Mouse (Mus musculus) mesoderm, embryonic 11.5 days (tissue): Measurements from ENCODE around the gene Gnaz.
"Not testable (repeated sequence)": the region's sequence is repeated elsewhere in the genome, so short reads cannot be mapped to it uniquely, and the experiment has no call there.

Experiments
- DNase-seq: peaks from one replicate; pipeline ENCODE4 v3.0.0-alpha.2; 2012; ENCODE audit warnings: low read depth, low spot score

Gene Gnaz

DNA sequence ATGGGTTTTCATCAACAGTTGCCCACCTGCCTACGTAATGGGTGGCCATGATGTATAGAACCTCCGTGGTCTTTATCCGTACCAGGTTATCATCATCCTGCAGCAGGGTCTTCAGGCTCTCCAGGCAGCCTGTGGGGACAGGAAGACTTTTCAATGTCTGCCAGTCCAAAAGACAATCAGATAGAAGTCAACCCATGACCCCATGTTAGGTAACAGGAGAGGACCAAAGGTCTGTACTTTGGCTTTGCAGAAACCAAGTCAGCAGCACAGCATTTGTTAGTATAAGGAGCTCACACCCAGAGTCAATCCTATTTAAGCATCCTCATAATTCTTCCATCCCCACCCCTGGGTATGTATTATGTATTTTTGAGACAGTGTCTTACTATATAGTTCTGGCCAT is 62.7 kb downstream of the Gnaz start:
- no peak for DNase-seq

GRCm38 (mm10) chr10:75030234-75030633 is 63.3 kb downstream of the Gnaz start:
- DNase-seq: no peak

DNA sequence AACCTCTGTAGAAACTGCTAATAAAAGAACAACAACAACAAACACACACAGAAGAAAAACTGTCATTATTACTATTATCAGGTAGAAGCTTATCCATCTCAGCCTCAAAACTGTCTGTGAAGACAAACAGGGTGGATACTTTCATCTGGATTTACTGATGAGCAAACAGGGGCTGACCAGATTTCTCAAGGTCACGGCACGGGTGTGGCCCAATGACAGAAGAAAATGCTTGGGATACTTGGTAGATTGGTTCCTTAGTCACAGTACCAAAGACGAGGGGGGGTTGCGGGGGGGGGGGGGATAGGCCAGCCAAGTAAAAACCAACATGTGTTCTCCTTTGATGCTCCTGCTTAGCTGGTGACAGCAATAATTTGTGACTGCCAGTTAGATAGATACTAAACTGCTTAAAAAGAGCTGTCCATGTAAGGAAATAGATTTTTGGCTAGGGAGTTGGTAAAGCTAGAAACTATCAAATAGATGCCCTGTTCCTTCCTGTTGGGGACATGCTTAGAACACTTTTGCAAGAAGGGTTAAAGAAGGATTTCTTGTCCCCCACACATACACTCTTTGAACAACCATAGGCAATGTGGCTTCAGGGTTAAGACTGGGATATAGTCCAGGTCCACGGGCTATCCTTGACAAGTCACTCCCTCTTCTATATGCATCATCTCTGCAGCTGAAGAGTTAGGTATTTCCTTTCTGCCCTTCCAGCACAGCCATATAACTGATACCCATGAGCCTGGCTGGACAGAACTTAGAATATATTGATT is 64.6 kb downstream of the Gnaz start:
- DNase-seq: no peak

DNA sequence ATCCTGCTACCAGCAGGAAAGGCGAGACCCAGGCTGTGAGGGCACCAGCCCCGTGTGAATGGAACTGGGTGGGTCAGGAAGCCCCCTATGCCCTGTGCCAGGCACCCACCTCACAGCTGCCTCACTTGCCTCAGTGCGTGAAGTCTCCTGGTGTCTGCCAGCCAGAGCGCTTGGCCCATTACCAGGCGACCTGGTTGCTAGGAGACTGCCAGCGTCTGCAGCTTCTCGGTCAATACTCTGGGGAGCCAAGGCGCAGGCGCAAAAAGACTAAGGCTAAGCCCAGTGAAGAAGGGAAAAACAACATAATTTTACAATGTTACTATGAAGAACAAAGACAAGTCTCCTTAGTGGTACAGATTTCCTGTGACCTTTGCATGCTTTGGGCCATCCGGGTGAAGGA is 65.4 kb downstream of the Gnaz start, which contains the start of gene Rsph14:
Rsph14 (minus strand) TSS at position 192 of the 400 bp plus-strand sequence.
- peak; percentile 76 for DNase-seq

- peak; percentile 99 for DNase-seq
Observed at GRCm38 (mm10) chr10:75036883-75037379, 70.0 kb downstream of the Gnaz start, which contains the start of gene Rab36. Gene Rab36 (plus strand): TSS chr10:75037058.

DNA sequence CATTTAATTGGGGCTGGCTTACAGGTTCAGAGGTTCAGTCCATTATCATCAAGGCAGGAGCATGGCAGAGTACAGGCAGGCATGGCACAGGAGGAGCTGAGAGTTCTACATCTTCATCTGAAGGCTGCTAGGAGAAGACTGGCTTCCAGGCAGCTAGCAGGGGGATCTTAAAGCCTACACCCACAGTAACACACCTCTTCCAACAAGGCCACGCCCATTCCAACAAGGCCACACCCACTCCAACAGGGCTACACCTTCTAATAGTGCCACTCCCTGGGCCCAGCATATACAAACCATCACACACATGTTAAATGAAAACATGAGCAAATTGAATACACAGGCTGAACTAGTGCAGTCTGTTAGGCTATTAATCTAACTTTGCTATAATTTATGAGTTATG is 75.1 kb downstream of the Gnaz start:
- DNase-seq: not testable (repeated sequence)

DNA sequence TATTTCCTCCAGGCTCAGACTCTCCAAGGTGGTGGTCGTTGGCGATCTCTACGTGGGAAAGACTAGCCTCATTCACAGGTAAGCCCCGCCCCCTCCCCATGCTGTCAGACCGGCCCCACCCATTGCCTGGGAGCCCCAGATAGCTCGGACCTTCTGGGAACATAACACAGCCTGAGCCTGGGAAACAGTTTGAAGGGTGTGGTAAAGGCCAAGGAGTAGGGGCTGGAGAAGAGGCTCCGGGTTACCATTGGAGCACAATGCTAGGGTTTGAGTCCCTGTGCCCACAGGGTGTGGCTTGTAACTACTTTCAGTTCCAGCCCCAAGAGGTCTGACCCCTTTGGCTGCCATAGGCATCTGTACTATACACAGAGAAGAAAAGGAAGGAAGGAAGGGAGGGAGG is 77.5 kb downstream of the Gnaz start:
- DNase-seq: no peak

- DNase-seq: no peak
Observed at GRCm38 (mm10) chr10:75045831-75046230, 78.9 kb downstream of the Gnaz start.

GRCm38 (mm10) chr10:75048711-75049110 is 81.7 kb downstream of the Gnaz start:
- DNase-seq: no peak

DNA sequence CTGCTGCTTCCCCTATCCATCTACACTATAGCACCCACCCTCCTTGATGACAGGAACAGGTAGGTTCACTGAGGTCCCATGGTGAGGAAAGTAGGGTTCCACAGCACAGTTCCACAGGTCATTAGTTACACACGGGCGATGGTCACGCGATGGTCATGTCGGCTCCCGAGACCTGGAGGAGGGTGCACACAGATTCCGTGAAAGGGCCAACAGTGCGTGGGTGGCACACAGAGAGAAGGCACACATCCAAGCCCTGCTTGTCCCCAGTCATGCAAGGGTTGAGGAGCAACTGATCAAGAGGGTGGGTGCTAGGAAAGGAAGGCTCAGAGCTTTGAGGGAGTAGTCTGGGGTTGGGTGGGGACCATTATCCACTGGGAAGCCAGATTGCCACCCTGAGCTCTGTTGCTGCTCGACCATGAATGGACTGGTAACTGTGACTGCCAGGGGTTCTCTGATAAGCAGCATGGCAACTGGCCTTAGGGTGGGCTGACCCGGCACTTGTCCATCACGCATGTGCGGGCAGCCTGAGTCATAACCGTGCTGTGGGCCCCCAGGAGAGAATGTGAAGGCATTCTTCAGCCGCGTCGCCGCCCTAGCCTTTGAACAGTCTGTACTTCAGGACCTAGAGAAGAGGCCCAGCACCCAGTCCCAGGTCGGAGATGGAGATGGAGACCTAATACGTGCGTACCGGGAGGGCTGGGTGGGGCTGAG is 84.5 kb downstream of the Gnaz start:
- DNase-seq: no peak

- no peak for DNase-seq
Observed at GRCm38 (mm10) chr10:75052902-75053301, 85.9 kb downstream of the Gnaz start.

- DNase-seq: no peak
Observed at GRCm38 (mm10) chr10:75053655-75054054, 86.7 kb downstream of the Gnaz start.

DNA sequence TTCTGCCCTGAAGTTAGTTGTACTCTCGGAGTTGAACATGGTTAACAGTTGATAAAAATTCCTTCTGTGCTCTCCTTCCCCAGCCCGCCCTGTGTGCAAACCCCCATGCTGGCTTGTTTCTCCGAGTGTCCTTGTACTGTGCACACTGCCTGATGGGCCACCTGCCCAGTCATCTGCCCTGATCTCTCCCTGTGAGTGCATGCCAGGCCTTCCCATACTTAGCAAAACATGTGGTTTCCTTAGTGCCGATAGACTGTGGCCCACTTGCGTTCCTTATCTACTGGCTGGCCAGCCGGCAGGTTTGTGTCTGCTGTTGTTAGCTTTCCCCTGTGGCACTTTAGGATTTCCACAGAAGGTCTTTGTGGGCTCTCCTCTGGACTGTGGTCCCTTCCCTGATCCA is 87.1 kb downstream of the Gnaz start:
- DNase-seq: no peak

GRCm38 (mm10) chr10:75055672-75056071 is 88.7 kb downstream of the Gnaz start:
- no peak for DNase-seq

DNA sequence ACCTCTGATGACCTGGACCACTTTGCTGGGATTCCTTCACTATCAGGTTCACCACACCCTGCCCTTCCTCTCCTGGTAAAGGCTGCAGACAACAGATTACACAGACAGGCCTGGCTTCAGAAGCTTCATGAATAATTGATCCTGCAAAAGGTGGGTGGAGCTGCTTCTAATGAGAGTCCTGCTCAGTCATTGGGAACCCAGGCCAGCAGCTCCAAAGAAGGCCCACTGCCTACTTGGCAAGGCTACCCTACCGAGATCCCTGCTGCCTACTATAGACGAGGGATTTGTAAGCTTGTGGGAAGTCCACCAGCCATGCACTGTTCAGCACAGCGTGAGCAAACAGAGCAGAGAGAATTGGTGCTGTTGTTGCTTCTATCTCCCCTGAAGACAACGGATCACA is 89.3 kb downstream of the Gnaz start:
- no peak for DNase-seq

- DNase-seq: no peak
Observed at GRCm38 (mm10) chr10:75058336-75058735, 91.4 kb downstream of the Gnaz start.

- DNase-seq: peak; percentile 22
Observed at GRCm38 (mm10) chr10:75058761-75059395, 91.9 kb downstream of the Gnaz start.

DNA sequence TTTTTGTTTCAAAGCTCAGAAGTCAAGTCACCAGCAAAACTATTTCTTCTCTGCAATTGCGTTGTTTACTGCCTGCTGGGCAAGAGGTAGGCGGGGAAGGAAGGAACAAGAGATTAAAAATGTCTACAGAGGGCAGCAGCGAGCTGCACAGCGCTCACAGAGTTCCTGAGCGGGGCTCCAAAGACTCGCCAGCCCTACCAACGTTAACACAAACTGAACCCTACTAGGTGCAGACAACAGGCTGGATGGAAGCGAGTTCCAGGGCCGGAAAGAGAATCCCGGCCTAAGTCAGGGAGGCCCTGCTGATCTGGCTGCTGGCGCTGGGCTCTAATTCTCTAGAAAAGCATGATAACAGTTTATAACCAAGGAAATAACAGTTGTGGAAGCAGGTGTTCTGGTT is 92.4 kb downstream of the Gnaz start:
- peak; percentile 74 for DNase-seq

DNA sequence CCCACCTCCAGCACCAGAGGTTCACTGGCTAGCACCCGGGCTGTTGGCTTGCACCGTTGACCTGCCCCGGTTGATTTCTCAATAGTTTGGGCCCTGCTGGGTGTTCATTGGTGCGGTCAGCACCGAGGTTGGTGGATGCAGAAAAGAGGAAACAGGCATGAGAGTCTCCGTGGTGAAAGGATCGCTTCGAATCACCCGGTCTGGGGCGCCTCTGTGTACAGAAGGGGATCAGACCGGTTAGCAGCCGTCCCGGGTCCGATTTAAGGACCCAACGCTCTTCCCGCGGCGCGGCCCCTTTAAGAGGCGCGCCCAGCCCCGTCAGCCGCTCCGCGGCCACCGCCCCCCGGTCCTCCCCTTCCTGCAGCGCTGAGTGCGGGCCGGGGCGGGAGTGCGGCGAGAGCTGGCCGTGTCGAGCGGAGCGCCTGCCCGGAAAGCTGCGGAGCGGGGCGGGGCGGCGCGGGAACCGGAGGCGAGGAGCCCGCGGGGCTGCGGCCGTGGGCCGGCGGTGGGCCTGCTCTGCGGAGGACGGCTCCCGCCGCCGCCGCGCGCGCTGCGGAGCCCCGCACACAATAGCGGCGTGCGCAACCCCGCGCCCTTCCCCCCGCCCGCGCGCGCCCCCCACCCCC is 93.4 kb downstream of the Gnaz start, which contains the start of gene Bcr:
Bcr (plus strand) TSS at position 376 of the 626 bp plus-strand sequence.
- DNase-seq: peak; percentile 80

DNA sequence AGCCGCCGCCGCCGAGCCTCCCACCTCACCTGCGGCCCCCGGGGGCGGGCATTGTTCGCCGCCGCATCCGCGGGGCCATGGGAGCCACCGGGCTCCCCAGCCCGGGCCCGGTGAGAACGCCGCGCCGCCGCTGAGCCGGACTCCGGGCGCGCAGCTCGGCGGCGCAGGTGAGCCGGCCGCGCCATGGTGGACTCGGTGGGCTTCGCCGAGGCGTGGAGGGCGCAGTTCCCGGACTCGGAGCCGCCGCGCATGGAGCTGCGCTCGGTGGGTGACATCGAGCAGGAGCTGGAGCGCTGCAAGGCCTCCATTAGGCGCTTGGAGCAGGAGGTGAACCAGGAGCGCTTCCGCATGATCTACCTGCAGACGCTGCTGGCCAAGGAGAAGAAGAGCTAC is 93.9 kb downstream of the Gnaz start:
- DNase-seq: peak; percentile 28

GRCm38 (mm10) chr10:75061341-75062188 is 94.6 kb downstream of the Gnaz start:
- DNase-seq: peak; percentile 37
